Mouse (Mus musculus): ENCODE data around the gene Ccdc155. TPM values are rescaled to one million over a fixed set of nuclear protein-coding genes. Genes with fewer than 3 reads are reported as not detected.

The Ccdc155 gene
- polyA plus RNA-seq, 1 experiment from 2014 or later: 0.86 TPM

DNA sequence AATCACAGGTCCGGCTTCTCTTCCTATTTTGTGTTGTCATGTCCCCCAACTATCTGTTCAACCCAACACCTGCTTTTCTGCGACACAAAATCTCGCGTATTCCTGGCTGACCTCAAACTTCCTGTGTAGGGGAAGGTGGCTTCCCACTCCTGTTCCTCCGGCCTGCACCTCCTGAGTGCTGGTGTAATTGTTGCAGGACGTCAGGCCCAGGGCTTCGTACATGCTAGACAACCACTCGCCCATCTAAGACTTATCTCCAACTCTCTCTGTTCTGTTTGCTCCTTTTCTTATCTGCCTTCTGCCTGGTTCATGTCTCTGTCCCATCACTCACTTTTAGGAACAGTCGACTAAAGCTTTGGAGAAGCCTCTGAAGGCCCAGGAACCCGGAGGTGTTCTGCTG is 6.4 kb upstream of the Ccdc155 start:
- Histone ChIP-seq H3K9ac (replicated peaks; ENCODE audit: low read length) (no peak overlapping the region), H3K36me3 (ENCODE audit: insufficient read depth, low read length) (no peaks in the 10 kb centered on the region), H3K4me2 (replicated peaks; ENCODE audit: low read depth, low read length) (no peak overlapping the region), H3K27me3 (ENCODE audit: insufficient read depth, low read length) (peaks cover 25% of the 10 kb centered on the region), H3K4me1 (ENCODE audit: insufficient read depth, low read length) (peaks cover 16% of the 10 kb centered on the region; the same call in 1 of the 2 replicates), H3K27ac (ENCODE audit: low read length) (no peak overlapping the region), H3K9me3 (ENCODE audit: low read length) (no peaks in the 10 kb centered on the region; the same call in 1 of the 2 replicates), H3K4me3 (ENCODE audit: low read length) (no peak overlapping the region)
- ATAC-seq (ENCODE audit: low FRiP score, low TSS enrichment): no peak
- 59% methylated on average over 10 of the region's 10 CpGs for WGBS

GRCm38 (mm10) chr7:45208260-45208659 is 3.6 kb upstream of the Ccdc155 start:
- H3K27ac ChIP-seq (ENCODE audit: low read length): no peak overlapping the region
- H3K4me3 ChIP-seq (ENCODE audit: low read length): no peak overlapping the region
- no peak overlapping the region for H3K9ac ChIP-seq (replicated peaks; ENCODE audit: low read length)
- 77% methylated on average over 6 of the region's 6 CpGs for WGBS
- H3K36me3 ChIP-seq (ENCODE audit: insufficient read depth, low read length): no peaks in the 10 kb centered on the region
- H3K4me1 ChIP-seq (ENCODE audit: insufficient read depth, low read length): peaks cover 9% of the 10 kb centered on the region; the same call in 1 of the 2 replicates
- H3K27me3 ChIP-seq (ENCODE audit: insufficient read depth, low read length): peaks cover 27% of the 10 kb centered on the region
- no peak overlapping the region for H3K4me2 ChIP-seq (replicated peaks; ENCODE audit: low read depth, low read length)
- H3K9me3 ChIP-seq (ENCODE audit: low read length): no peaks in the 10 kb centered on the region; the same call in 1 of the 2 replicates
- ATAC-seq (ENCODE audit: low FRiP score, low TSS enrichment): no peak

DNA sequence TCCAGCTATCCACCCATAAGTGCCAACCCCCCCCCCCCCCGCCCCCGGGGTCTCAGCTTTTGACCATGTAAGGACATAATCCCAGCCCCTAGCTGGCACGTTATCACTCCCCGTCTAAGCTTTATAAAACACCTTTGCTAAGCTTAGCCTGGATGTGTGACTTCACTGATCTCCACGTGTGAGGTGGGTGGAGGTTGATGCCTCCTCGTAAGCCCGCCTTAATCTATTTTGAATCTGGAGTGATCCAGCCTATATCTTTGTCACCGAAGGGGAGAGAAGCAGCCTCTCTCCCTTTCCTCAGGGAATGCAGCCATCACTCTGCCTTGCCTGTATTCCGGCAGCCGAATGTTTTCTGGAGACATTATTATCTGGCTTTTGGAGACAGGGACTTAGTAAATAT is 2.0 kb downstream of the Ccdc155 start:
- Histone ChIP-seq H3K9ac (replicated peaks; ENCODE audit: low read length) (no peak overlapping the region), H3K27ac (ENCODE audit: low read length) (no peak overlapping the region), H3K36me3 (ENCODE audit: insufficient read depth, low read length) (no peaks in the 10 kb centered on the region), H3K4me2 (replicated peaks; ENCODE audit: low read depth, low read length) (no peak overlapping the region), H3K4me1 (ENCODE audit: insufficient read depth, low read length) (no peaks in the 10 kb centered on the region), H3K9me3 (ENCODE audit: low read length) (no peaks in the 10 kb centered on the region), H3K27me3 (ENCODE audit: insufficient read depth, low read length) (peaks cover 5% of the 10 kb centered on the region; the same call in 1 of the 2 replicates), H3K4me3 (ENCODE audit: low read length) (no peak overlapping the region)
- ATAC-seq (ENCODE audit: low FRiP score, low TSS enrichment): no peak
- 54% methylated on average over 10 of the region's 10 CpGs for WGBS

GRCm38 (mm10) chr7:45198961-45199360 is 5.7 kb downstream of the Ccdc155 start:
- H3K4me3 ChIP-seq (ENCODE audit: low read length): no peak overlapping the region
- no peak overlapping the region for H3K9ac ChIP-seq (replicated peaks; ENCODE audit: low read length)
- no peaks in the 10 kb centered on the region for H3K36me3 ChIP-seq (ENCODE audit: insufficient read depth, low read length)
- 80% methylated on average over 11 of the region's 11 CpGs for WGBS
- no peak overlapping the region for H3K4me2 ChIP-seq (replicated peaks; ENCODE audit: low read depth, low read length)
- no peak overlapping the region for H3K27ac ChIP-seq (ENCODE audit: low read length)
- H3K27me3 ChIP-seq (ENCODE audit: insufficient read depth, low read length): peaks cover 5% of the 10 kb centered on the region
- H3K4me1 ChIP-seq (ENCODE audit: insufficient read depth, low read length): no peaks in the 10 kb centered on the region
- H3K9me3 ChIP-seq (ENCODE audit: low read length): no peaks in the 10 kb centered on the region
- ATAC-seq (ENCODE audit: low FRiP score, low TSS enrichment): no peak

GRCm38 (mm10) chr7:45198435-45198834 is 6.3 kb downstream of the Ccdc155 start:
- no peak overlapping the region for H3K4me3 ChIP-seq (ENCODE audit: low read length)
- no peaks in the 10 kb centered on the region for H3K9me3 ChIP-seq (ENCODE audit: low read length)
- no peaks in the 10 kb centered on the region for H3K36me3 ChIP-seq (ENCODE audit: insufficient read depth, low read length)
- no peak overlapping the region for H3K4me2 ChIP-seq (replicated peaks; ENCODE audit: low read depth, low read length)
- H3K27me3 ChIP-seq (ENCODE audit: insufficient read depth, low read length): peaks cover 4% of the 10 kb centered on the region
- no peaks in the 10 kb centered on the region for H3K4me1 ChIP-seq (ENCODE audit: insufficient read depth, low read length)
- no peak; the same call in 1 of the 2 replicates for ATAC-seq (ENCODE audit: low FRiP score, low TSS enrichment)
- no peak overlapping the region for H3K9ac ChIP-seq (replicated peaks; ENCODE audit: low read length)
- no peak overlapping the region for H3K27ac ChIP-seq (ENCODE audit: low read length)
- 12% methylated on average over 5 of the region's 5 CpGs for WGBS

GRCm38 (mm10) chr7:45196994-45197393 is 7.7 kb downstream of the Ccdc155 start:
- H3K36me3 ChIP-seq (ENCODE audit: insufficient read depth, low read length): no peaks in the 10 kb centered on the region
- WGBS: 78% methylated on average over 5 of the region's 5 CpGs
- H3K4me1 ChIP-seq (ENCODE audit: insufficient read depth, low read length): peaks cover 3% of the 10 kb centered on the region; the same call in 1 of the 2 replicates
- H3K9me3 ChIP-seq (ENCODE audit: low read length): no peaks in the 10 kb centered on the region
- no peak overlapping the region for H3K4me2 ChIP-seq (replicated peaks; ENCODE audit: low read depth, low read length)
- H3K9ac ChIP-seq (replicated peaks; ENCODE audit: low read length): no peak overlapping the region
- no peaks in the 10 kb centered on the region; the same call in none of the 2 replicates for H3K27me3 ChIP-seq (ENCODE audit: insufficient read depth, low read length)
- ATAC-seq (ENCODE audit: low FRiP score, low TSS enrichment): no peak
- H3K27ac ChIP-seq (ENCODE audit: low read length): no peak overlapping the region
- no peak overlapping the region for H3K4me3 ChIP-seq (ENCODE audit: low read length)

GRCm38 (mm10) chr7:45196176-45196535 is 8.5 kb downstream of the Ccdc155 start:
- Histone ChIP-seq H3K27ac (ENCODE audit: low read length) (no peak overlapping the region), H3K4me3 (ENCODE audit: low read length) (no peak overlapping the region), H3K4me2 (replicated peaks; ENCODE audit: low read depth, low read length) (no peak overlapping the region), H3K36me3 (ENCODE audit: insufficient read depth, low read length) (no peaks in the 10 kb centered on the region), H3K4me1 (ENCODE audit: insufficient read depth, low read length) (peaks cover 8% of the 10 kb centered on the region; the same call in 1 of the 2 replicates), H3K9me3 (ENCODE audit: low read length) (no peaks in the 10 kb centered on the region), H3K9ac (replicated peaks; ENCODE audit: low read length) (no peak overlapping the region), H3K27me3 (ENCODE audit: insufficient read depth, low read length) (no peaks in the 10 kb centered on the region; the same call in none of the 2 replicates)
- WGBS: 92% methylated on average over 4 of the region's 4 CpGs
- no peak for ATAC-seq (ENCODE audit: low FRiP score, low TSS enrichment)

DNA sequence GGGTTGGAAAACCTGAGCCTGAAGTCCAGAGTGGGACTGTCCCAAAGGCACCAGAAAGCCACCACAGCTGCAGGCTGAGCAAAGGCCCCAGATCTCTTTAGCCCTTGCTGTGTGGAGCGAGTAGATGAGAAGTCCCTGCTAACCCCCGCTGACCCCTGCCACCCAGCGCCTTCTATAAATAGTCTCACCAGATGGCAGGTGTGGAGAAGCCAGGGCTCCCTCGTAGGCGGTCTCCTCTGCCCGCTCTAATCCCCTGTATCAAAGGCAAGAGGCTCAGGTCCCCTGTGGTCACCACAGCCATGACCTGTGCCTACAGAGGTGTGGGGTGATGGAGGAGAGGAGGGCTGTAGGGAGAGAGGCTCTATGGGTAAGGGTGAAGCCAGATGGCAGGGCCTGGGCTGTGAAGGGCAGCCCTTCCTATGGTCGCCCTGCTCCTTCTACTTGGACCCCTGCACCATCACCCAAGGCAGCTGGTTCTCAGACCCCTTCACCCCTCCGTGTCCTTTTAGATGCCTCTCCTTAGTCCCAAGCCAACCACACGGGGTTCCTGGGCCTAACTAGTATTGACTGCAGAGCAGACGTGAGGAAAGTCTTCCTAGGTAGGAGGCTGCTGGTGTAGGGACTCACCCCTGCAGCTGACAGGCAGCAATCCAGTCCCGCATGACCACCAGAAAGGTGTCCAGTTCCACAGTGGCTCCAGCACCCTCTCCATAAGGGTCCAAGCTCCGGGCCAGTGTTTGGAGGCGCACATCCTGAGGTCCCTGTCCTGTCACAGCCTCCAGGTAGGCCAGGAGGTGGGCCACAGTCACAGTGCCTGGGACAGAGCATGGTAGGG is 9.1 kb downstream of the Ccdc155 start:
- H3K36me3 ChIP-seq (ENCODE audit: insufficient read depth, low read length): no peaks in the 10 kb centered on the region
- no peak overlapping the region for H3K9ac ChIP-seq (replicated peaks; ENCODE audit: low read length)
- peaks cover 2% of the 10 kb centered on the region for H3K27me3 ChIP-seq (ENCODE audit: insufficient read depth, low read length)
- ATAC-seq (ENCODE audit: low FRiP score, low TSS enrichment): no peak
- H3K4me3 ChIP-seq (ENCODE audit: low read length): no peak overlapping the region
- WGBS: 54% methylated on average over 13 of the region's 13 CpGs
- H3K4me2 ChIP-seq (replicated peaks; ENCODE audit: low read depth, low read length): no peak overlapping the region
- H3K27ac ChIP-seq (ENCODE audit: low read length): no peak overlapping the region
- peaks cover 8% of the 10 kb centered on the region; the same call in 1 of the 2 replicates for H3K4me1 ChIP-seq (ENCODE audit: insufficient read depth, low read length)
- no peaks in the 10 kb centered on the region for H3K9me3 ChIP-seq (ENCODE audit: low read length)

DNA sequence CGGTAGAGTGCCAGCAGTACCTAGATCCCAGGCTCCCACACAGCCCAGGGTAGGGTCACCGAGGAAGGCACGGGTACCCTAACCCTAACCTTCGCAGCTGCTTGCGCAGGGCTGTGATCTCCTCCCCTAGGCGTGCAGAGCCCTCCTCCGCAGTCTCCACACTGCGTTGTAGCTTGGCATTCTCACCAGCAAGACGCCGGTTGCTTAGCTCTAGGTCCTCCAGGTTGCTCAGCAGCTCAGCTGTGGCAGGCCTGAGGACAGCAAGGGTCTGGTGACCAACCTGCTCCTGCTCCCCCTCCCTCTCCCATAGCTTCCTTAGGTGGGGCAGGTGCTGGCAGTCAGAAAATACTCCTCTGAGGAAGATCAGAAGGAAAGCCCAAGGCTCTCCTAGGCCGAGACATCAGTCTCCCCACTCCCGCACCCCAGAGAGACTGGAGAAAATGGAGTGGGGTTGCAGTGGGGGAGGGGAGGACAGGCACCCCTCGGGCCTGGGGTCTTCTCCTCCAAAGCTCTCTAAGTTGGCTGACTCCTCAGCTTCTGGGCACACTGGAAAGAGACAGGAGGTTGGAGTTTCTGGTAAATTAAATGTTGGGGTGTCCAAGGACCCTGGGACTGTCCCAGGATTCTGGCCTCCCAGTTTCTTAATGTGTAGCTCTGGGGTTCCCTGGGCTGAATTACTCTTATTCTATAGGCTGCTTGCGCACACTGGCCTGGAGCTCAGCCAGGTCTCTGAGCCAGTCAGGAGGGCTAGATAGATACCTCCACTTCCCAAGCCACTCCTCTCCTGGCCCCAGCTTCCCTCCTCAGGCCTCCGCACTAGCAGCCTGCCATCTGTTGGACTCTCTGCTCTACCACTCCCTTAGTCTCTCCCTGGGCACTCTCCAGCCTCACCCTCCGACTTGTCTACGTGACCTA is 10.6 kb downstream of the Ccdc155 start:
- no peaks in the 10 kb centered on the region for H3K9me3 ChIP-seq (ENCODE audit: low read length)
- WGBS: 73% methylated on average over 17 of the region's 17 CpGs
- ATAC-seq (ENCODE audit: low FRiP score, low TSS enrichment): no peak

More for the DNA sequence above, 10.6 kb downstream of the Ccdc155 start:
- Histone ChIP-seq H3K27ac (ENCODE audit: low read length) (no peak overlapping the region), H3K4me2 (replicated peaks; ENCODE audit: low read depth, low read length) (no peak overlapping the region), H3K36me3 (ENCODE audit: insufficient read depth, low read length) (no peaks in the 10 kb centered on the region), H3K4me3 (ENCODE audit: low read length) (no peak overlapping the region), H3K4me1 (ENCODE audit: insufficient read depth, low read length) (peaks cover 8% of the 10 kb centered on the region; the same call in 1 of the 2 replicates), H3K27me3 (ENCODE audit: insufficient read depth, low read length) (peaks cover 12% of the 10 kb centered on the region), H3K9ac (replicated peaks; ENCODE audit: low read length) (no peak overlapping the region)
